Mouse (Mus musculus): ENCODE results near the gene Dkk2. TPM values are rescaled to one million over a fixed set of nuclear protein-coding genes. Genes with fewer than 3 reads are reported as not detected.

The Dkk2 gene
- total and polyA plus RNA-seq, 2 experiments, result 0.02 to 0.09 TPM

- WGBS, result 97% methylated on average over 1 of the region's 1 CpGs
- Histone ChIP-seq H3K27ac (replicated peaks; ENCODE audit: insufficient read depth, low read depth, low read length) (no peak overlapping the region), H3K79me2 (ENCODE audit: control insufficient read depth, insufficient read depth, low read length) (no peaks in the 10 kb centered on the region), H3K4me3 (ENCODE audit: insufficient read depth, low read depth, low read length) (no peak overlapping the region), H3K27me3 (ENCODE audit: control insufficient read depth, insufficient read depth, low read length) (no peaks in the 10 kb centered on the region), H3K36me3 (ENCODE audit: control insufficient read depth, insufficient read depth, low read length) (no peaks in the 10 kb centered on the region), H3K9ac (ENCODE audit: low read depth, low read length) (no peak overlapping the region), H3K4me1 (ENCODE audit: control insufficient read depth, insufficient read depth, low read length) (no peaks in the 10 kb centered on the region; the same call in 1 of the 2 replicates)
- no peak for DNase-seq (ENCODE audit: extremely low read depth, low read depth, low spot score)
- TF ChIP-seq POLR2A (IDR thresholded peaks at IDR 0.05; ENCODE audit: extremely low read depth, insufficient read depth, low read length), result no peak
- no peak for TF ChIP-seq CTCF (IDR thresholded peaks at IDR 0.05; ENCODE audit: low read depth, low read length)
Measured at GRCm38 (mm10) chr3:132129730-132130274, 44.7 kb downstream of the Dkk2 start.

- TF ChIP-seq POLR2A (IDR thresholded peaks at IDR 0.05; ENCODE audit: extremely low read depth, insufficient read depth, low read length), result no peak
- Histone ChIP-seq H3K36me3 (ENCODE audit: control insufficient read depth, insufficient read depth, low read length) (no peaks in the 10 kb centered on the region), H3K4me1 (ENCODE audit: control insufficient read depth, insufficient read depth, low read length) (no peaks in the 10 kb centered on the region; the same call in 1 of the 2 replicates), H3K27me3 (ENCODE audit: control insufficient read depth, insufficient read depth, low read length) (no peaks in the 10 kb centered on the region), H3K9ac (ENCODE audit: low read depth, low read length) (no peak overlapping the region), H3K4me3 (ENCODE audit: insufficient read depth, low read depth, low read length) (no peak overlapping the region), H3K79me2 (ENCODE audit: control insufficient read depth, insufficient read depth, low read length) (no peaks in the 10 kb centered on the region), H3K27ac (replicated peaks; ENCODE audit: insufficient read depth, low read depth, low read length) (no peak overlapping the region)
- 47% methylated on average over 3 of the region's 3 CpGs for WGBS
- peak; percentile 69 for DNase-seq (ENCODE audit: extremely low read depth, low read depth, low spot score)
Measured at GRCm38 (mm10) chr3:132130781-132131180, 45.7 kb downstream of the Dkk2 start.

DNA sequence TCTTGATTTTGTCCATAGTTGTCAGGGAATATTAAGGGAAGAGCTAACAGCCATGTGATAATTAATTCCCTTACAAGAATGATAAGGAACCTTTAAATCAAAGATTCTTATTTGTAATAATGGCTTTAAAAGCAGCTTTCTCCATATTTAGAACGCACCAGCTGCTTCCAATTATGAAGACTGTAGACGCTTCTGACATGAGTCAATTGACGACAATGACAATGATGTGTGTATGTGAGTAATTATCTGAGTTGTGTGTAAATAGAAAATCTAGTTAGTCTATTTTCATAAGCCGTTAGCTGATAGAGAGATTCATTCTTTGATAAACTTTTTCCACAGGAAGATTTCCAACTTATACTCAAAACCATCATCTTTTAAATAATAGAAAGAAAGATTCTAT, 46.8 kb downstream of the Dkk2 start:
- Histone ChIP-seq H3K4me1 (ENCODE audit: control insufficient read depth, insufficient read depth, low read length) (no peaks in the 10 kb centered on the region; the same call in 1 of the 2 replicates), H3K36me3 (ENCODE audit: control insufficient read depth, insufficient read depth, low read length) (no peaks in the 10 kb centered on the region), H3K4me3 (ENCODE audit: insufficient read depth, low read depth, low read length) (no peak overlapping the region), H3K27me3 (ENCODE audit: control insufficient read depth, insufficient read depth, low read length) (no peaks in the 10 kb centered on the region), H3K27ac (replicated peaks; ENCODE audit: insufficient read depth, low read depth, low read length) (no peak overlapping the region), H3K9ac (ENCODE audit: low read depth, low read length) (no peak overlapping the region), H3K79me2 (ENCODE audit: control insufficient read depth, insufficient read depth, low read length) (no peaks in the 10 kb centered on the region)
- WGBS, result 94% methylated on average over 4 of the region's 4 CpGs
- TF ChIP-seq CTCF (IDR thresholded peaks at IDR 0.05; ENCODE audit: low read depth, low read length) (no peak), POLR2A (IDR thresholded peaks at IDR 0.05; ENCODE audit: extremely low read depth, insufficient read depth, low read length) (no peak)
- no peak for DNase-seq (ENCODE audit: extremely low read depth, low read depth, low spot score)

- Histone ChIP-seq H3K79me2 (ENCODE audit: control insufficient read depth, insufficient read depth, low read length) (no peaks in the 10 kb centered on the region), H3K36me3 (ENCODE audit: control insufficient read depth, insufficient read depth, low read length) (no peaks in the 10 kb centered on the region), H3K27me3 (ENCODE audit: control insufficient read depth, insufficient read depth, low read length) (no peaks in the 10 kb centered on the region), H3K9ac (ENCODE audit: low read depth, low read length) (no peak overlapping the region), H3K4me1 (ENCODE audit: control insufficient read depth, insufficient read depth, low read length) (no peaks in the 10 kb centered on the region; the same call in 1 of the 2 replicates), H3K27ac (replicated peaks; ENCODE audit: insufficient read depth, low read depth, low read length) (no peak overlapping the region), H3K4me3 (ENCODE audit: insufficient read depth, low read depth, low read length) (no peak overlapping the region)
- no peak for TF ChIP-seq POLR2A (IDR thresholded peaks at IDR 0.05; ENCODE audit: extremely low read depth, insufficient read depth, low read length)
- no peak for TF ChIP-seq CTCF (IDR thresholded peaks at IDR 0.05; ENCODE audit: low read depth, low read length)
- DNase-seq (ENCODE audit: extremely low read depth, low read depth, low spot score), result no peak
- WGBS, result 67% methylated on average over 1 of the region's 1 CpGs
Measured at GRCm38 (mm10) chr3:132134502-132134901, 49.4 kb downstream of the Dkk2 start.

DNA sequence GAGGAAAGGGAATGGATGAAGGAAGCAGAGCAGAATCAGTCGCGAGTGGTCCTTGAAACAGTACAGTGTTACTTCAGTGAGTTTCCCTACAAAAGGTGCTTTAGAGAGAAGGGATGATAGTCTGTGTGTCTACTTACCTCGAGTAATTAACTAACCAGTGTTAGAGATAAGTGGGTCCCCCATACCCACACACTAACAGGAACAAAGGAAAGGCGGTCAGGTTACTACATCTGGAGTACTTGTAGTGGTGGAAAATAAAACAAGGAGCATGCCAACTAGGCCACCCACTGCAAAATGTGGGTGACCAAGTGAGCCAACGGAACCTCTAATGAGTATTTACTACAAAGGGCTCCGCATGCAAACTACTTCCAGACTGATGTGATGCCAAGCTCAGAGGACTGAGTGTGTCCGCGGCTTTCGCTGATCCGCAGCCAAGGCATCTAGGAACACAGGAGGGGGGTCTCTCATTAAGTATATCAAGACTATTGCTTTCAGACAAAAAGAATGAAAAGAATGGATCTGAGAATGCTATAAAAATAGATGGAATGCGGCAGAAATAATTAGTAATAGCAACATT, 52.8 kb downstream of the Dkk2 start:
- Histone ChIP-seq H3K4me1 (ENCODE audit: control insufficient read depth, insufficient read depth, low read length) (no peaks in the 10 kb centered on the region), H3K9ac (ENCODE audit: low read depth, low read length) (no peak overlapping the region), H3K79me2 (ENCODE audit: control insufficient read depth, insufficient read depth, low read length) (no peaks in the 10 kb centered on the region), H3K4me3 (ENCODE audit: insufficient read depth, low read depth, low read length) (no peak overlapping the region), H3K36me3 (ENCODE audit: control insufficient read depth, insufficient read depth, low read length) (no peaks in the 10 kb centered on the region), H3K27ac (replicated peaks; ENCODE audit: insufficient read depth, low read depth, low read length) (no peak overlapping the region), H3K27me3 (ENCODE audit: control insufficient read depth, insufficient read depth, low read length) (no peaks in the 10 kb centered on the region)
- no peak for TF ChIP-seq POLR2A (IDR thresholded peaks at IDR 0.05; ENCODE audit: extremely low read depth, insufficient read depth, low read length)
- TF ChIP-seq CTCF (IDR thresholded peaks at IDR 0.05; ENCODE audit: low read depth, low read length), result no peak
- 87% methylated on average over 11 of the region's 11 CpGs for WGBS
- no peak for DNase-seq (ENCODE audit: extremely low read depth, low read depth, low spot score)

- Histone ChIP-seq H3K36me3 (ENCODE audit: control insufficient read depth, insufficient read depth, low read length) (no peaks in the 10 kb centered on the region), H3K79me2 (ENCODE audit: control insufficient read depth, insufficient read depth, low read length) (no peaks in the 10 kb centered on the region), H3K27me3 (ENCODE audit: control insufficient read depth, insufficient read depth, low read length) (no peaks in the 10 kb centered on the region), H3K4me3 (ENCODE audit: insufficient read depth, low read depth, low read length) (no peak overlapping the region), H3K9ac (ENCODE audit: low read depth, low read length) (no peak overlapping the region), H3K27ac (replicated peaks; ENCODE audit: insufficient read depth, low read depth, low read length) (no peak overlapping the region), H3K4me1 (ENCODE audit: control insufficient read depth, insufficient read depth, low read length) (no peaks in the 10 kb centered on the region)
- DNase-seq (ENCODE audit: extremely low read depth, low read depth, low spot score), result no peak
- TF ChIP-seq POLR2A (IDR thresholded peaks at IDR 0.05; ENCODE audit: extremely low read depth, insufficient read depth, low read length) (no peak), CTCF (IDR thresholded peaks at IDR 0.05; ENCODE audit: low read depth, low read length) (no peak)
- WGBS, result 74% methylated on average over 4 of the region's 4 CpGs
Measured at GRCm38 (mm10) chr3:132141031-132141430, 55.9 kb downstream of the Dkk2 start.
